Mouse (Mus musculus) inflammation-experienced regulatory T-cells (primary cell): Measurements from ENCODE around the gene Zfp180. TPM values are rescaled to one million over a fixed set of nuclear protein-coding genes. Genes with fewer than 3 reads are reported as not detected.

Experiments used
- polyA plus RNA-seq, 2 experiments: library from polyadenylated mRNA; unstranded; fragments of 100-300 nt; shearing (Covaris generic); gene quantifications; one replicate each; pipeline ENCODE4 v1.2.1; 2017

The Zfp180 gene
- polyA plus RNA-seq, result 10 to 100 TPM; 28.1 to 47.1 TPM

DNA sequence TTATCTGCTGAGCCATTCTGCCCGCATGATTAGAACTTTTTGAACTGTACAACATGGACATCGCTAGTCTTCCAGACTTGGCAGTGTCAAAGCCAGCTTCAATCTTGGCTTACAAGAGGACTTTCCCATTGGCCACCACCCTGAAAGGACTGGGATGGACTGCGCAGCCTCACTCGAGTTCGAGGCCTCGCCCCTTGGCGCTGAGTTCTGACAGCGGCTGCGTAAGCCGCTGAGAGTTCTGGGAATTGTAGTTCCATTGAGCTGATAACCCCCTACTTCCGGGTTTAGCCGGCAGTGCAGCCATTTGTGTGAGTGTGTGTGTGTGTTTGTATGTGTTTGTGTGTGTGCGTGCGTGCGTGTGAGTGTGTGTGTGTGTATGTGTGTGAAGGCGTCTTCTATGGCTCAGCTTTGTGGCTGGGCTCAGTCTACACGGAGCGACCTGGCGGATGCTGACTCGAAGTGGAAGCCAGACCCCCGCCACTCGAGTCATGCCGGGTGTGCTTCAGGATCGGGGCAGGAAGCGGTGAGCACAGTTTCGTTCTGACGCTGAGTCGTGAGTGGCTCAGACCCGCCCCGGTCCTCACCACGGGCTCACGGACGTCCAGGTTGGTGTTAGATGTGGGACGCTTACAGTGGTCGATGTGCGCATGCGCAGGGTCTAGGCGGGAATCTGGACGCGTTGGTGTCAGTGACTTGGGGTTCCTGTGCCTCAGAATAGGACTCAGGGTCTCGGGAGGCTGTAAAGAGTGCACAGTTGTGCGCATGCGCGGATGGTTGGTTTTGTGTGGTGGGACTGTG, at the start of gene Zfp180:
Gene Zfp180, plus strand, starts transcription at position 291 of the 798 bp plus-strand sequence.

DNA sequence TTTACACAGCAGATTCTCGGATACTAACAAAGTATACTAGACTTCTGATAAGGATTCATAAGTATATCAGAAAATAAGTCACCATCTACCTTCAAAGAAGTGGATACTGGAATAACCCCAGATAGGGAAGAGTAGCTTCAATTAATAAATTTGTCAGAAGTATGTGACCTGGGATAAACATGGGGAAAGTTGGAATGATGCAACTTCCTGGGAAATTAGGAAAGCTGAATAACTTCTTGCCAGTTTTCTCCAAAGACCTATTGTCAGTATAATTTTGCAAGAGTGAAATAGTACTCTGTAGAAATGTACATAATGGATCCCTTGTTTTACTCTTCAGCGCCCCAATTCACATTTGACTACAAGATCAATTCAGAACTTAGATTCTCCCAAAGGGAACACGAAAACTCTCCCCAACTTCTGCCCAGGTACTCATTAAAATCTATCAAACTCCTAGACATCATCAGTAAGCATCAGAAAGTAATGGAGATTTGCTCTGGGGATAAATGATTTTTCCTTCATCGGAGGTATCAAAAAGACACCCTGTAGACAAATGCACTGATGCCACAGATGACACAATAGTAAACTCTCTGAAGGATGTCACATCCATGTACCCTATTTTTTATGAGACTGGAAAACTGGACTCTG, 28.9 kb upstream of the Zfp180 start, which contains the start of gene Vmn1r183:
Gene Vmn1r183, plus strand, starts transcription at position 595 of the 645 bp plus-strand sequence.

DNA sequence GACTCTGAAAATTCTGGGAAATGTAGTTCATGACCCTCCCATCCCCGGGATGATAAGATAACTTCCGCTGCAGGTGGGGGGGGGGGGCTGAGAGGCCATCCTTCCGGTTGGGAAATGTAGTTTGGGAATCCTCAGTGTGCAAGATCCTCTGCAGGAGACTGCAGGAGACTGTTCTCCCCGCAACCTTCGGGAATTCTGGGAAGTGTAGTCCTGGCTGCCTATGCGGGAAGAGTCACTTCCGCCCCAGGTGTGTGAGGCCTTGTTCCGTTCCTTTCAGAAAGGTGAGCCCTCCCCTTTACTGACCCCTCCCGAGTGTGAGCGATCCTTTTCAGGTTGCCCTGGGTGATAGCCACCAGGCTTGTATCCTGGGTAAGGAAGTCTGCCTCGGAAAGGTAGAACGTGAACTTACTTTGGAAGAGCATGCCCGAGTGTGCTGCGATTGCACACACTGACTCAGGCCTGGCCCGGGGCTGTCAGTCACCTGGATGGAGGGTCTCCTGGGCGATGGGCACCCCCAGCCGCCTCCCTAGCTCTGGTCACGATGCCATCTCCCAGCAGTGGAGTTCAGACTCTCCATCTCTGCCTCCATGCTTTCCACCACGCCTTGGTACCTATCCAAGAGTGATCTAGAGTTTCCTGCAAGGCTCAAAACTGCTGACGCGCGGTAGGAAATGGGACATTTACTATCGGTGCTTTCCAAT, 30.6 kb downstream of the Zfp180 start, which contains the start of gene Zfp112:
Gene Zfp112, plus strand, starts transcription at position 159 of the 701 bp plus-strand sequence.

DNA sequence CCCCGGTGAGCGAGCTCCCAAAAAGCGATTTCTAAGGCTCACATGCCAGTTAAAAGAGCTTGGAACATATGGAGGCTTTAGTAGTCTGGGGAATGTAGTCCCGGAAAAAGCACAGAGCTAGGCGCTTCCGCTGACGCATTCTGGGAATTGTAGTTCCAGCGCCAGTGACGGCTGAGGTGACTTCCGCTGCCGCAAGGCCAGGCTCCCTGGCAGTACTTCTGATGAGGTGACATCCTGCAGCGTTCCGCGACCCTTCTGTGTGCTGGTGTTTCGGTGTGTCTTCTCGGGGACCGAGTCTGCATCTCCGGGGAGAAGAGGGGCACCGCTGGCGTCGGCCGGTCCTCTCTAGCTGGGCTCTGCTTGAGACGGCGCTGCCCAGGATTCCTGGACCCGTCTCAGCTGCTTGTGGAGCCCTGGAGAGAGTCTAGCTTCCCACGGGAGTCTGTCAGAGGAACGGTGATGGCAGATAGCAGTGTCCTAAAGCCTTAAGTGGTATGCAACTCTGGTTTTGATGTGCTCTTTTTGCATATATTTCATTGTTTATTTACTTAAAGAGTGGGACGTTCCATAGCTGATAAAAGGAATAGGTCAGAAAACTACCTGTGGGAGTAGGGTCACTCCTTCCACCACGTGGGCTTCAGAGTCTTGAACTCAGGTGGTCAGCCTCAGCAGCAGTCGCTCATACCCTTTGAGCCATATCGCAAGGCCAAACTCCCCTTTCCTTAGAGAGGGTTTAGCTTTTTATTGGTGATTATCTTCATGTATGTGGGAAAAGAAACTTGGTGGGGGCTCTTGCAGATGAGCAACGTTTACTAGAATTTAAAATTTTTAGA, 52.5 kb downstream of the Zfp180 start, which contains the start of gene Zfp235:
Gene Zfp235, plus strand, starts transcription at position 174 of the 833 bp plus-strand sequence.

Other genes starting within 250 kb of the Zfp180 start
- gene Vmn1r176, start 244.6 kb upstream of the Zfp180 start, polyA plus RNA-seq, result not detected
- gene Vmn1r177, start 215.5 kb upstream of the Zfp180 start, polyA plus RNA-seq, result not detected
- 1 to 10 TPM in 1 of 2 experiments, under 1 TPM in 1; 0.12 to 1.1 TPM for gene Vmn1r178, start 189.9 kb upstream of the Zfp180 start, polyA plus RNA-seq
- 1 to 10 TPM in 1 of 2 experiments, under 1 TPM in 1; 0.12 to 1.4 TPM for gene Vmn1r179, start 154.9 kb upstream of the Zfp180 start, polyA plus RNA-seq
- gene Vmn1r180, start 131.3 kb upstream of the Zfp180 start, polyA plus RNA-seq, result not detected
- gene Vmn1r181, start 107.3 kb upstream of the Zfp180 start, polyA plus RNA-seq, result under 1 TPM; 0.10 to 0.12 TPM
- under 1 TPM in 1 of 2 experiments, not detected in 1; 0.08 TPM for gene V1rd19, start 80.2 kb upstream of the Zfp180 start, polyA plus RNA-seq
- gene Vmn1r183, start 28.7 kb upstream of the Zfp180 start, polyA plus RNA-seq, result 1 to 10 TPM in 1 of 2 experiments, under 1 TPM in 1; 0.05 to 1.3 TPM
- gene Zfp112, start 30.4 kb downstream of the Zfp180 start, polyA plus RNA-seq, result under 1 TPM; 0.60 to 0.88 TPM
- 10 to 100 TPM; 13.4 to 18.2 TPM for gene Zfp235, start 52.2 kb downstream of the Zfp180 start, polyA plus RNA-seq
- 1 to 10 TPM in 1 of 2 experiments, under 1 TPM in 1; 0.78 to 1.6 TPM for gene Zfp114, start 93.1 kb downstream of the Zfp180 start, polyA plus RNA-seq
- gene Zfp111, start 129.5 kb downstream of the Zfp180 start, polyA plus RNA-seq, result 1 to 10 TPM in 1 of 2 experiments, under 1 TPM in 1; 0.80 to 3.0 TPM
- 1 to 10 TPM; 5.5 to 5.8 TPM for gene Zfp109, start 155.6 kb downstream of the Zfp180 start, polyA plus RNA-seq
- gene Zfp108, start 172.9 kb downstream of the Zfp180 start, polyA plus RNA-seq, result under 1 TPM; 0.43 to 0.93 TPM
- 1 to 10 TPM; 2.7 to 4.1 TPM for gene Zfp93, start 188.5 kb downstream of the Zfp180 start, polyA plus RNA-seq
- gene Zfp61, start 219.3 kb downstream of the Zfp180 start, polyA plus RNA-seq, result 10 to 100 TPM; 20.2 to 27.5 TPM
- gene Zfp94, start 234.7 kb downstream of the Zfp180 start, polyA plus RNA-seq, result 10 to 100 TPM; 17.0 to 17.9 TPM